Mouse (Mus musculus) CD8-positive naive resting alpha-beta T cell, adult 2 months (primary cell): ENCODE results near the gene Mboat2.

ENCODE experiments used
- DNase-seq, 2 experiments: peaks; one replicate each; pipeline ENCODE4 v3.0.0; 2022; ENCODE audit warnings: low read depth in 2 of 2, low spot score in 2 of 2

Mboat2 gene

GRCm38 (mm10) chr12:24859357-24859756 is 28.7 kb downstream of the Mboat2 start:
- no peak for DNase-seq

GRCm38 (mm10) chr12:24860436-24860835 is 29.8 kb downstream of the Mboat2 start:
- DNase-seq = no peak

- DNase-seq = no peak
Observed at GRCm38 (mm10) chr12:24863762-24864161, 33.1 kb downstream of the Mboat2 start.

GRCm38 (mm10) chr12:24866645-24867044 is 36.0 kb downstream of the Mboat2 start:
- DNase-seq = no peak

GRCm38 (mm10) chr12:24868694-24869093 is 38.0 kb downstream of the Mboat2 start:
- no peak for DNase-seq

- no peak for DNase-seq
Observed at GRCm38 (mm10) chr12:24869231-24869630, 38.6 kb downstream of the Mboat2 start.

- DNase-seq = no peak
Observed at GRCm38 (mm10) chr12:24870901-24871300, 40.2 kb downstream of the Mboat2 start.

GRCm38 (mm10) chr12:24872264-24872663 is 41.6 kb downstream of the Mboat2 start:
- no peak for DNase-seq

- DNase-seq = no peak
Observed at GRCm38 (mm10) chr12:24872689-24873088, 42.0 kb downstream of the Mboat2 start.

GRCm38 (mm10) chr12:24875908-24876307 is 45.2 kb downstream of the Mboat2 start:
- DNase-seq = no peak

GRCm38 (mm10) chr12:24877231-24877630 is 46.6 kb downstream of the Mboat2 start:
- no peak for DNase-seq

- DNase-seq = no peak
Observed at GRCm38 (mm10) chr12:24878090-24878489, 47.4 kb downstream of the Mboat2 start.

GRCm38 (mm10) chr12:24878735-24879362 is 48.2 kb downstream of the Mboat2 start:
- DNase-seq = no peak

- DNase-seq = no peak
Observed at GRCm38 (mm10) chr12:24879613-24880029, 48.9 kb downstream of the Mboat2 start.

- DNase-seq = no peak
Observed at GRCm38 (mm10) chr12:24883279-24883678, 52.6 kb downstream of the Mboat2 start.

GRCm38 (mm10) chr12:24886800-24887199 is 56.1 kb downstream of the Mboat2 start:
- no peak for DNase-seq

- DNase-seq = no peak
Observed at GRCm38 (mm10) chr12:24889371-24890051, 58.8 kb downstream of the Mboat2 start.

GRCm38 (mm10) chr12:24890158-24890557 is 59.5 kb downstream of the Mboat2 start:
- DNase-seq = no peak

GRCm38 (mm10) chr12:24890684-24891459 is 60.2 kb downstream of the Mboat2 start:
- DNase-seq = no peak

- DNase-seq = no peak
Observed at GRCm38 (mm10) chr12:24892536-24892935, 61.9 kb downstream of the Mboat2 start.

GRCm38 (mm10) chr12:24893777-24894468 is 63.2 kb downstream of the Mboat2 start:
- DNase-seq = no peak
